Mouse (Mus musculus): Measurements from ENCODE around the gene Lpar3. TPM values are rescaled to one million over a fixed set of nuclear protein-coding genes. Genes with fewer than 3 reads are reported as not detected.

Gene Lpar3
- polyA plus RNA-seq, 1 experiment from 2014 or later, result 4.7 TPM

Other genes starting within 250 kb of the Lpar3 start
- 0.54 and 0.61 TPM in 2 replicates for gene Syde2, start 233.1 kb upstream of the Lpar3 start, polyA plus RNA-seq (2015; fragmentation: Nextera tagmentation; extraction: Ambion mirVana)
- gene Wdr63, start 112.8 kb upstream of the Lpar3 start, polyA plus RNA-seq (2015; fragmentation: Nextera tagmentation; extraction: Ambion mirVana), result 0.13 and 0.33 TPM in 2 replicates
- 5.5 and 6.6 TPM in 2 replicates for gene Mcoln3, start 103.5 kb upstream of the Lpar3 start, polyA plus RNA-seq (2015; fragmentation: Nextera tagmentation; extraction: Ambion mirVana)
- gene Mcoln2, start 71.1 kb upstream of the Lpar3 start, polyA plus RNA-seq (2015; fragmentation: Nextera tagmentation; extraction: Ambion mirVana), result 11.1 and 12.5 TPM in 2 replicates
- 12.8 and 13.2 TPM in 2 replicates for gene Ssx2ip, start 183.7 kb downstream of the Lpar3 start, polyA plus RNA-seq (2015; fragmentation: Nextera tagmentation; extraction: Ambion mirVana)
- 5.6 and 7.6 TPM in 2 replicates for gene Ctbs, start 228.8 kb downstream of the Lpar3 start, polyA plus RNA-seq (2015; fragmentation: Nextera tagmentation; extraction: Ambion mirVana)